Mouse (Mus musculus): ENCODE measurements around the gene Angptl4.

- TF ChIP-seq CTCF (IDR thresholded peaks at IDR 0.05; ENCODE audit: low read depth, low read length), result no peak
- TF ChIP-seq POLR2A (IDR thresholded peaks at IDR 0.05; ENCODE audit: extremely low read depth, insufficient read depth, low read length), result no peak
Measured at GRCm38 (mm10) chr17:33744686-33745384, 36.8 kb downstream of the Angptl4 start.

Measured in liver, adult 2 months (tissue).